Mouse (Mus musculus) brain, embryonic 18.5 days (tissue): ENCODE data around the gene Adgrg5.

Source experiments
- DNase-seq: peaks from one replicate; pipeline ENCODE4 v3.0.0-alpha.2; 2012; ENCODE audit warnings: low read depth, low spot score

The Adgrg5 gene

GRCm38 (mm10) chr8:94967071-94967470 lies 43.6 kb downstream of the Adgrg5 start:
- no peak for DNase-seq

GRCm38 (mm10) chr8:94967554-94967953 lies 44.1 kb downstream of the Adgrg5 start:
- no peak for DNase-seq

GRCm38 (mm10) chr8:94973270-94973669 lies 49.8 kb downstream of the Adgrg5 start:
- DNase-seq, result no peak

GRCm38 (mm10) chr8:94973786-94974185 lies 50.3 kb downstream of the Adgrg5 start:
- no peak for DNase-seq

- DNase-seq, result no peak
These were observed 51.1 kb downstream of the Adgrg5 start, which contains the start of gene Adgrg1 for GRCm38 (mm10) chr8:94974467-94975165. Gene Adgrg1 (plus strand): TSS chr8:94974751.

GRCm38 (mm10) chr8:94976651-94977417 lies 53.3 kb downstream of the Adgrg5 start:
- no peak for DNase-seq

GRCm38 (mm10) chr8:94978131-94978530 lies 54.6 kb downstream of the Adgrg5 start:
- DNase-seq, result no peak

- DNase-seq, result no peak
These were observed 55.3 kb downstream of the Adgrg5 start for GRCm38 (mm10) chr8:94978593-94979319.

GRCm38 (mm10) chr8:94980176-94980575 lies 56.7 kb downstream of the Adgrg5 start:
- DNase-seq, result no peak

GRCm38 (mm10) chr8:94980976-94981375 lies 57.5 kb downstream of the Adgrg5 start:
- no peak for DNase-seq

- no peak for DNase-seq
These were observed 58.4 kb downstream of the Adgrg5 start for GRCm38 (mm10) chr8:94981848-94982247.

- DNase-seq, result no peak
These were observed 59.7 kb downstream of the Adgrg5 start for GRCm38 (mm10) chr8:94983146-94983545.

GRCm38 (mm10) chr8:94983881-94984516 lies 60.5 kb downstream of the Adgrg5 start:
- no peak for DNase-seq

GRCm38 (mm10) chr8:94985023-94985422 lies 61.5 kb downstream of the Adgrg5 start:
- DNase-seq, result no peak

GRCm38 (mm10) chr8:94986676-94987075 lies 63.2 kb downstream of the Adgrg5 start:
- no peak for DNase-seq

- DNase-seq, result no peak
These were observed 64.1 kb downstream of the Adgrg5 start for GRCm38 (mm10) chr8:94987553-94987952.

- no peak for DNase-seq
These were observed 65.1 kb downstream of the Adgrg5 start for GRCm38 (mm10) chr8:94988619-94989018.

- DNase-seq, result no peak
These were observed 66.2 kb downstream of the Adgrg5 start for GRCm38 (mm10) chr8:94989711-94990110.

GRCm38 (mm10) chr8:94990598-94991453 lies 67.3 kb downstream of the Adgrg5 start:
- DNase-seq, result no peak

- no peak for DNase-seq
These were observed 68.0 kb downstream of the Adgrg5 start for GRCm38 (mm10) chr8:94991454-94991994.

GRCm38 (mm10) chr8:94992010-94992409 lies 68.5 kb downstream of the Adgrg5 start:
- no peak for DNase-seq
